Mouse (Mus musculus) lung, postnatal 36 days (tissue): ENCODE measurements around the gene Tmem270.

Experiments
- DNase-seq: peaks from one replicate; pipeline ENCODE4 v3.0.0; 2022; ENCODE audit warnings: mixed read lengths

Gene Tmem270

DNA sequence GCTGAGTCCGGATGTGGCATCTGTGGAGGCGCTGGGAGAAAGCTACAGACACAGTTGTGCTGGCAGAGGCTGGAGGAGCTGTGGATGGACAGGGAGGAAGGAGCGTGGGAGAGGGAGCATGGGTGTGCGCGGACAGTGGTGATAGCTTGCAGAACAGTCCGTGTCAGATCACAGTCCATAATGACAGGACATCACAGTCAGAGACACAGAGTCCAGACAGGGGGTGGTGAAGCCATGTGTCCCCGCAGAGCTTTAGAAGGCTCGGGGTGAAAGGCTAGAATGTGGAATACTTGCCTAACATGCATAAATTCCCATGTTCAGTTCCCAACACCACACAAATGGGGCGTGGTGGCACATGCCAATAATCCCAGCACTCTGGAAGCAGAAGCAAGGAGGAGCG is 29.7 kb downstream of the Tmem270 start:
- DNase-seq, result peak; percentile 53

DNA sequence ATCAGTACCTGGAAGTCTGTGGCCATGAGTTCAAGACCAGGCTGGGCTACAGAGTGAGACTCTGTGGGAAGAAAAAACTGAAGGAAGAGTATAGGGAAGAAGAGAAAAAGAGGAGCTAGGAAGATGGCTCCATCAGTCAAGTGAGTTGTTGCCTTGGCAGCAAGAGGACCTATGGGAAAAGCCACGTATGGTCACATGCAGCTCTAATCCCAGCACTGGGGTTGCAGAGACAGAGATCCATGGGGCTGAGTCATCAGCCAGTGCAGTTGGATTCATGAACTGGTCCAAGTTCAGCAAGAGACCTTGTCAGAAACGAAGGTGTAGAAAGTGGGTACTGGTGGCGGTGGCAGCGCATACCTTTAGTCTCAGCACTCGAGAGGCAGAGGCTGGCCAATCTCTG is 31.3 kb downstream of the Tmem270 start:
- DNase-seq, result no peak

GRCm38 (mm10) chr5:134873956-134874879 is 32.3 kb downstream of the Tmem270 start:
- DNase-seq, result peak; percentile 71

DNA sequence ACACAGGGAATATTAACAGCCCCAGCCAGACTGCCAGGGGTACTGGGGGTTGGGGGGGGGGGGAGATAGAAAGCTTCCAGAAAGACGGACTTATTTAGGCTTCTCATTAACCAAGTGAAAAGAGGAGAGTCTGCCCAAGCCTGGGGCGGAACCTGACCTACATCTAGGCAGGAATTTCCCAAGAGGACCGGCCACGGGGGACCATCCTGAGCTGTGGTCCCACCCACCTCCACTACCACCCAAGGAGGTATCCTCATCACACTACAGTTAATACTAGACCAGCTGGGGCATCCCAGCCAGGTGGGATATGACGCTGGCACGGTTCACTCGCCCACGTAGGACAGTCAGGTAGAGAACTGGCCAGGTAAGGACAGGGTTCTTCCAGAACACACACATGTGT is 33.5 kb downstream of the Tmem270 start:
- no peak for DNase-seq

DNA sequence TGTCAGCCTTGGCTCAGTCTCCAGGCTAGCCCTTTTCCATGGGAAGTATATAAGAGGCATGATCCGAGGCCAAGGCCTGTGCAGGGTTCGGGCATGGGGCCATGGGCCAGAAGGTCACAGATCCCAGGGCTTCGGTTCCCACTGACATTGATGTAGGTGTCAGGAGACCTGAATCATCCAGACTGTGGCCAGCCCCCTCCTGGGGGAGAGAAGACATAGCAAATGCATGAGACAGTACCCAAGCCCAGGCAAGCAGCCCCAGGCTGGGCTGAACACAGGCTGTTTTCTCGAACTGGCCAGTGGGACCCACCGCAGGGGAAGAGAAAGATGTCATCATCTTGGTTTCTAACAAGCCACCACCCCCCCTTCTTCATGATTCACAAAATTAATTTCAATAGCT is 33.9 kb downstream of the Tmem270 start:
- no peak for DNase-seq

- DNase-seq, result no peak
Measured at GRCm38 (mm10) chr5:134868506-134868905, 38.0 kb downstream of the Tmem270 start.

DNA sequence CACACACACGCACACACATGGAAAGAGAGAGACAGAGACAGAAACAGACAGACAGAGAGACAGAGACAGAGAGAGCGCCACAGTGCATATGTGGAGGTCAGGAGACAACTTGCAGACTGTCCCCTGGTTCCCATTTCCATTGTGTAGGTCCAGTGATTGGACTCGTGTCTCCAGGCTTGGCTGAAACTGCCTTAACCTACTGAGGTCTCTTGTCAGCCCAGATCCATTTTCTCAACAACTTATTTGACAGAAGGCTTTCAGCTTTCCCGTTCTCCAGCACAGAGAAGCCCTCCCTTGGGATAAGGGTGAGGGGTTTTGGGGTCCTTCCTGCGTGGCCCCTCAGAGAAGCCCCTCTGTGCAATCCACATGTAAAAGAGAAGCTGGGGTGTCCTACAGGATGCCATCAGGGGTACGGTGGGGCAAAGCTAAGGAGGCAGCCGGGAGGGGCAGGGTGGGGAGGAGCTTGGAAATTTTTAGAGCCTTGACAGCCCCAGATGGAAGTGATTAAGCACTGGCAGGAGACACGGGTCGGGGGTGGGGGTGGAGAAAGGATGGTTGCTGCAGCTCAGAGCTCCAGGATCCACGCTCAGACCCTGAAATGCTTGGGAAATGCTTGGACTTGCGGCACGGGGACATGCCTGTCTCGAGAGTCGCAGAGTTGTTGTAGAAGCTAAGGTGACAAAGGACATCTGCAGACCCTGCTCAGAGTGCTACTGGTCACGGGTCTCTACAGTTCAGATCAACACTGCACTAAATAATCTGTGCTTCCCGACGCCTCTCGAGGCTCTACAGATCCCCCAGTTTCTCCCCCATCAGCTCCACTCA is 39.0 kb downstream of the Tmem270 start:
- no peak for DNase-seq

DNA sequence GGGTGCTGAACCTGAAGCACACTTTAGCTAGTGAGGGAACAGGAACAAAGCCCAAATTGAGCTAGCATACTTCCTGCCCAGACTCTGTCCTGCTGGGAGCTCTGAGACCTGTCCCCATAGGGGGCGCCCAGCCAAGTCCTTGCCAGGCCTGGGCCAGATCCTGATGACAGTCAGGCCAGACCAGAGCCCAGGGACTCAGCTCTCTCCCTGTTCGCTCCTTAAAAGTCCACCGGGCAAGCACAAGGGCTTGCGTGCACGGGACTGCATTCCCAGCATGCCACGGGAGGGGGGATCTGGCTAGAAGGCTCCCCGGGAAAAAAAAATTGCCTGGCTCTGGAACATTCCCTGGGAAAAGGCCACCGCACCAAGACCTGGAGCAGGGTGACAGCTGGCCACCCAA is 41.4 kb downstream of the Tmem270 start:
- DNase-seq, result peak; percentile 67

DNA sequence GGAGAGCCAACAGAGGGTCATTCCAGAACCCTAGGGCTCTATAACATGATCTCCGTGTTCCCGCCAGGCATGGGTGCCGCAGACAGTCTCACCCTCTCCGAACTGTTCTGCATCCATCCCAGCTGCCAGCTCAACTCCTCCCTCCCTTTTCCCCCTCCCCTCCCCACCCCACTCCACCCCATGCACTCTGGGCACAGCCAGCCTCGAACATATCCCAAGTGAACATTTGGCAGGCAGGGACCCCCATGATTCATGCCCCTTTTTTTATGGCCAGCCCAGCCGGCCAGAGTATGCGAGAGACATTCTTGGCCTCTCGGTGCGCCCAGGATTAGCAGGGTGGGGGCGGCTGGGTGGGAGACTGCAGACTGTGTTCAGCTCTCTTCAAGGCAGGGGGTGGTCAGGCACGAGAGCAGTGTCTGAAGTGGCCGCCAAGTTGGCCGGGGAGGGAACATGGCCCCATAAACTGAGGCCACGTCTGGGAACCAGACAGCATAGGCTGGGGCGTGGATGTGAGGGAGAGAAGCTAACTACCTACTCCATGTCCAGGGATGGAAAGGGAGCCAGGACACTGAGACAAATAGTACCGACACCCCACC is 44.5 kb downstream of the Tmem270 start:
- DNase-seq, result no peak

DNA sequence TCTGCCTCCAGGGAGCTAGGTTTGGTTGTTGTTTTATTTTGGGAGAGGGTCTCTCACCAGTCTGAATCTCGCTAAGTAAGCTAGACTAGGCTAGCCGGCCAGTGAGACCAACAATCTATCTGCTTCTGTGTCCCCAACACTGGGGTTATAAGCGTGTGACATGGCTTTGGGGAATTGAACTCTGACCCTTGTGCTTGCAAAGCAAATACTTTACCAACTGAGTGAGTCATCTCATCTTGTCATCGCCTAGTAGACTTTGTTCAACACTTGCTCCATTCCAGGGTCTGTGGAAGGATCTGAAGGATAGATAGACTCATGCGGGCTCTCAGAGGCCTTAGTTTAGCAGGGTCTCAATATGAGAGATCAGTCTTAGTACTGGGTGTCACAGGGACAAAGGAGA is 47.3 kb downstream of the Tmem270 start:
- no peak for DNase-seq

GRCm38 (mm10) chr5:134858378-134858777 is 48.2 kb downstream of the Tmem270 start:
- DNase-seq, result no peak

GRCm38 (mm10) chr5:134852873-134853272 is 53.7 kb downstream of the Tmem270 start:
- no peak for DNase-seq
